Mouse (Mus musculus): ENCODE data around the gene Nfe2l2. TPM values are rescaled to one million over a fixed set of nuclear protein-coding genes. Genes with fewer than 3 reads are reported as not detected.
A peak's percentile ranks its signal among the peaks of the same experiment; 100 is the strongest.

The Nfe2l2 gene
- polyA plus RNA-seq, 1 experiment from 2014 or later, result 52.9 TPM

GRCm38 (mm10) chr2:75703375-75704181, 863 bp downstream of the Nfe2l2 start:
- peak overlapping the region; percentile 77 for H3K4me3 ChIP-seq (ENCODE audit: low read depth, low read length)
- WGBS, result under 1% methylated on average over 38 of the region's 62 CpGs
- peak; percentile 88 for ATAC-seq (ENCODE audit: low read depth)

GRCm38 (mm10) chr2:75702588-75702976, 1.9 kb downstream of the Nfe2l2 start:
- Histone ChIP-seq H3K36me3 (ENCODE audit: control insufficient read depth, insufficient read depth, low read length) (no peaks in the 10 kb centered on the region), H3K27ac (replicated peaks; ENCODE audit: low read depth, low read length) (peak overlapping the region; percentile 98), H3K9ac (ENCODE audit: low read depth, low read length) (peak overlapping the region; percentile 86), H3K4me2 (ENCODE audit: low read depth, low read length) (peak overlapping the region; percentile 70), H3K4me3 (ENCODE audit: low read depth, low read length) (peak overlapping the region; percentile 77), H3K9me3 (ENCODE audit: control insufficient read depth, low read length) (no peaks in the 10 kb centered on the region), H3K4me1 (ENCODE audit: control insufficient read depth, insufficient read depth, low read length) (peaks cover 20% of the 10 kb centered on the region), H3K27me3 (replicated peaks; ENCODE audit: control insufficient read depth, insufficient read depth, low read length) (no peaks in the 10 kb centered on the region)
- 11% methylated on average over 5 of the region's 5 CpGs for WGBS
- no peak for DNase-seq (ENCODE audit: low spot score)
- ATAC-seq (ENCODE audit: low read depth), result no peak

More at GRCm38 (mm10) chr2:75703375-75704181, 863 bp downstream of the Nfe2l2 start:
- Histone ChIP-seq H3K4me2 (ENCODE audit: low read depth, low read length) (peak overlapping the region; percentile 70), H3K9me3 (ENCODE audit: control insufficient read depth, low read length) (no peaks in the 10 kb centered on the region), H3K27me3 (replicated peaks; ENCODE audit: control insufficient read depth, insufficient read depth, low read length) (no peaks in the 10 kb centered on the region), H3K27ac (replicated peaks; ENCODE audit: low read depth, low read length) (peak overlapping the region; percentile 98), H3K4me1 (ENCODE audit: control insufficient read depth, insufficient read depth, low read length) (peaks cover 19% of the 10 kb centered on the region), H3K9ac (ENCODE audit: low read depth, low read length) (peak overlapping the region; percentile 86), H3K36me3 (ENCODE audit: control insufficient read depth, insufficient read depth, low read length) (no peaks in the 10 kb centered on the region)
- DNase-seq (ENCODE audit: low spot score), result peak; percentile 97

- Histone ChIP-seq H3K27ac (replicated peaks; ENCODE audit: low read depth, low read length) (peak overlapping the region; percentile 98), H3K4me3 (ENCODE audit: low read depth, low read length) (peak overlapping the region; percentile 77)
- 63% methylated on average over 9 of the region's 9 CpGs for WGBS
Measured at GRCm38 (mm10) chr2:75701822-75702587, 2.4 kb downstream of the Nfe2l2 start.

GRCm38 (mm10) chr2:75701207-75701606, 3.2 kb downstream of the Nfe2l2 start:
- no peak overlapping the region for H3K4me3 ChIP-seq (ENCODE audit: low read depth, low read length)
- DNase-seq (ENCODE audit: low spot score) (no peak), ATAC-seq (ENCODE audit: low read depth) (no peak)
- no peaks in the 10 kb centered on the region for H3K9me3 ChIP-seq (ENCODE audit: control insufficient read depth, low read length)
- WGBS, result 52% methylated on average over 3 of the region's 3 CpGs
- no peak overlapping the region for H3K9ac ChIP-seq (ENCODE audit: low read depth, low read length)
- H3K27me3 ChIP-seq (replicated peaks; ENCODE audit: control insufficient read depth, insufficient read depth, low read length), result no peaks in the 10 kb centered on the region
- peaks cover 20% of the 10 kb centered on the region for H3K4me1 ChIP-seq (ENCODE audit: control insufficient read depth, insufficient read depth, low read length)
- H3K36me3 ChIP-seq (ENCODE audit: control insufficient read depth, insufficient read depth, low read length), result no peaks in the 10 kb centered on the region
- H3K27ac ChIP-seq (replicated peaks; ENCODE audit: low read depth, low read length), result no peak overlapping the region
- 0 out of 2 replicates have a peak overlapping the region, but pooled peaks have one; percentile 18 for H3K4me2 ChIP-seq (ENCODE audit: low read depth, low read length)

More at GRCm38 (mm10) chr2:75701822-75702587, 2.4 kb downstream of the Nfe2l2 start:
- Histone ChIP-seq H3K36me3 (ENCODE audit: control insufficient read depth, insufficient read depth, low read length) (no peaks in the 10 kb centered on the region), H3K9ac (ENCODE audit: low read depth, low read length) (peak overlapping the region; percentile 86; the same call in 1 of the 2 replicates), H3K9me3 (ENCODE audit: control insufficient read depth, low read length) (no peaks in the 10 kb centered on the region), H3K4me2 (ENCODE audit: low read depth, low read length) (peak overlapping the region; percentile 70), H3K27me3 (replicated peaks; ENCODE audit: control insufficient read depth, insufficient read depth, low read length) (no peaks in the 10 kb centered on the region), H3K4me1 (ENCODE audit: control insufficient read depth, insufficient read depth, low read length) (peaks cover 20% of the 10 kb centered on the region)
- no peak for DNase-seq (ENCODE audit: low spot score)
- no peak for ATAC-seq (ENCODE audit: low read depth)

GRCm38 (mm10) chr2:75700543-75700942, 3.9 kb downstream of the Nfe2l2 start:
- Histone ChIP-seq H3K36me3 (ENCODE audit: control insufficient read depth, insufficient read depth, low read length) (no peaks in the 10 kb centered on the region), H3K4me1 (ENCODE audit: control insufficient read depth, insufficient read depth, low read length) (peaks cover 20% of the 10 kb centered on the region), H3K27ac (replicated peaks; ENCODE audit: low read depth, low read length) (no peak overlapping the region), H3K4me2 (ENCODE audit: low read depth, low read length) (no peak overlapping the region), H3K9ac (ENCODE audit: low read depth, low read length) (no peak overlapping the region), H3K4me3 (ENCODE audit: low read depth, low read length) (no peak overlapping the region), H3K9me3 (ENCODE audit: control insufficient read depth, low read length) (no peaks in the 10 kb centered on the region), H3K27me3 (replicated peaks; ENCODE audit: control insufficient read depth, insufficient read depth, low read length) (no peaks in the 10 kb centered on the region)
- ATAC-seq (ENCODE audit: low read depth) (no peak), DNase-seq (ENCODE audit: low spot score) (no peak)
- WGBS, result 83% methylated on average over 3 of the region's 3 CpGs

- no peaks in the 10 kb centered on the region for H3K9me3 ChIP-seq (ENCODE audit: control insufficient read depth, low read length)
- no peak overlapping the region for H3K9ac ChIP-seq (ENCODE audit: low read depth, low read length)
- WGBS, result 68% methylated on average over 3 of the region's 3 CpGs
- H3K4me2 ChIP-seq (ENCODE audit: low read depth, low read length), result no peak overlapping the region
- H3K36me3 ChIP-seq (ENCODE audit: control insufficient read depth, insufficient read depth, low read length), result no peaks in the 10 kb centered on the region
- ATAC-seq (ENCODE audit: low read depth) (no peak), DNase-seq (ENCODE audit: low spot score) (no peak)
- peaks cover 20% of the 10 kb centered on the region for H3K4me1 ChIP-seq (ENCODE audit: control insufficient read depth, insufficient read depth, low read length)
- H3K27me3 ChIP-seq (replicated peaks; ENCODE audit: control insufficient read depth, insufficient read depth, low read length), result no peaks in the 10 kb centered on the region
- no peak overlapping the region for H3K4me3 ChIP-seq (ENCODE audit: low read depth, low read length)
- H3K27ac ChIP-seq (replicated peaks; ENCODE audit: low read depth, low read length), result no peak overlapping the region
Measured at GRCm38 (mm10) chr2:75698874-75699273, 5.6 kb downstream of the Nfe2l2 start.

- WGBS, result 28% methylated on average over 4 of the region's 4 CpGs
- no peak overlapping the region for H3K27ac ChIP-seq (replicated peaks; ENCODE audit: low read depth, low read length)
- ATAC-seq (ENCODE audit: low read depth) (no peak), DNase-seq (ENCODE audit: low spot score) (no peak)
- no peaks in the 10 kb centered on the region for H3K36me3 ChIP-seq (ENCODE audit: control insufficient read depth, insufficient read depth, low read length)
- H3K4me3 ChIP-seq (ENCODE audit: low read depth, low read length), result no peak overlapping the region
- H3K9me3 ChIP-seq (ENCODE audit: control insufficient read depth, low read length), result no peaks in the 10 kb centered on the region
- H3K4me1 ChIP-seq (ENCODE audit: control insufficient read depth, insufficient read depth, low read length), result peaks cover 20% of the 10 kb centered on the region
- no peaks in the 10 kb centered on the region for H3K27me3 ChIP-seq (replicated peaks; ENCODE audit: control insufficient read depth, insufficient read depth, low read length)
- H3K9ac ChIP-seq (ENCODE audit: low read depth, low read length), result no peak overlapping the region
- no peak overlapping the region for H3K4me2 ChIP-seq (ENCODE audit: low read depth, low read length)
Measured at GRCm38 (mm10) chr2:75698007-75698406, 6.4 kb downstream of the Nfe2l2 start.

- H3K4me1 ChIP-seq (ENCODE audit: control insufficient read depth, insufficient read depth, low read length), result peaks cover 18% of the 10 kb centered on the region
- no peak for DNase-seq (ENCODE audit: low spot score)
Measured at GRCm38 (mm10) chr2:75697222-75697621, 7.2 kb downstream of the Nfe2l2 start.

More at GRCm38 (mm10) chr2:75697222-75697621, 7.2 kb downstream of the Nfe2l2 start:
- H3K9me3 ChIP-seq (ENCODE audit: control insufficient read depth, low read length), result no peaks in the 10 kb centered on the region
- ATAC-seq (ENCODE audit: low read depth), result no peak
- no peaks in the 10 kb centered on the region for H3K27me3 ChIP-seq (replicated peaks; ENCODE audit: control insufficient read depth, insufficient read depth, low read length)
- no peaks in the 10 kb centered on the region for H3K36me3 ChIP-seq (ENCODE audit: control insufficient read depth, insufficient read depth, low read length)
- no peak overlapping the region for H3K27ac ChIP-seq (replicated peaks; ENCODE audit: low read depth, low read length)
- H3K4me2 ChIP-seq (ENCODE audit: low read depth, low read length), result no peak overlapping the region
- 84% methylated on average over 3 of the region's 3 CpGs for WGBS
- H3K4me3 ChIP-seq (ENCODE audit: low read depth, low read length), result no peak overlapping the region
- no peak overlapping the region for H3K9ac ChIP-seq (ENCODE audit: low read depth, low read length)
